Mouse (Mus musculus): ENCODE results near the gene Foxp1. TPM values are rescaled to one million over a fixed set of nuclear protein-coding genes. Genes with fewer than 3 reads are reported as not detected.

The Foxp1 gene
- polyA plus RNA-seq, 1 experiment from 2014 or later: 45.3 TPM

DNA sequence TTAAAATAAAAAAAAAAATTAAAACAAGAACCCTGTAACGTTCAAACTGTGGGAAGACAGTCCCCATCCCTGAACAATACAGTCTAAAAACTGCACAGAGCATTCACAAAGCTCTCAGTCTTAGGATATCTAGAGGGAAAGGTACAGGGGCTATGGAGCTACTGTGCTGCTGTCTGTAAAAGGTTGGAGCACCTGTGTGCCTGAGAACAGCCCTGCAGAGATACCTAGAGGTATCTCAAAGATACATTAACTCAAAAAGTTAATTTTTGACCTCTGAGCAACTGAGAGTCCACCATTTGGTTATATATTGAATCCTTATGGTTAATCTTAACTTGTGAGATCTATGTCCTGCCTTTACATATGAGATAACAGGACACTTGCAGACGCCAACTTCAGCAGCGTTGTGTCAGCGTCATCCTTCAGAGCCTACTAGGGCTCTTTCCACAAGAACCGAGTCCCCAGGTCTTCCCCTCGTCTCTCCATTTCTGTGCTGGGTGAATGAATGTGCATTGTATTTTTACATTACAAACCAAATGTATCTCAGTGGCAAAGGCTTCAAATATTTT lies 30.5 kb downstream of the Foxp1 start:
- Histone ChIP-seq H3K4me3 (ENCODE audit: low read depth, low read length) (no peak overlapping the region), H3K9me3 (ENCODE audit: control insufficient read depth) (no peaks in the 10 kb centered on the region), H3K27me3 (replicated peaks; ENCODE audit: control insufficient read depth, insufficient read depth, low read length) (no peaks in the 10 kb centered on the region), H3K4me2 (replicated peaks; ENCODE audit: low read depth) (no peak overlapping the region), H3K36me3 (ENCODE audit: control insufficient read depth, insufficient read depth) (no peaks in the 10 kb centered on the region), H3K9ac (ENCODE audit: low read depth, low read length) (no peak overlapping the region), H3K4me1 (replicated peaks; ENCODE audit: control insufficient read depth, insufficient read depth, low read length) (peaks cover 11% of the 10 kb centered on the region), H3K27ac (ENCODE audit: low read depth, low read length) (no peak overlapping the region)
- TF ChIP-seq CTCF (IDR thresholded peaks at IDR 0.05; ENCODE audit: low read depth): no peak
- 33% methylated on average over 6 of the region's 6 CpGs for WGBS
- ATAC-seq: no peak

DNA sequence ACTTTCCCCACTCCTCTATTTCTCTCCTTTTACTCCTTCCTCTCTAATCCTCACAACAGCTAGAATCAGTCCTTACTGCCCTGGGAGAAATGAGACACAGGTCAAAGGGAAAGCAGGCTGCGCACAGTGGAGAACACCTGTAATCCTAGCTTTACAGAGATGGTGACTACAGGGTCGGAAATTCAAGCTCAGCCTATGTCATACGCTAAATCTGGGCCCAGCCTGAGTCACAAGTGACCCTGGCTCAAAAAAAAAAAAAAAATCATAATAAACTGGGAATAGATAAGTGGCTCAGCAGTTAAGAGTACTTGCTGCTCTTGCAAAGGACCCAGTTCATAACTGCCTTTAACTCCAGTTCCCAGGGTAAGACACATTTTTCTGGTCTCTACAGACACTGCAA lies 31.4 kb downstream of the Foxp1 start:
- no peak overlapping the region for H3K27ac ChIP-seq (ENCODE audit: low read depth, low read length)
- 0 out of 2 replicates have a peak, but pooled peaks have one; percentile 39 for ATAC-seq
- TF ChIP-seq CTCF (IDR thresholded peaks at IDR 0.05; ENCODE audit: low read depth): no peak

DNA sequence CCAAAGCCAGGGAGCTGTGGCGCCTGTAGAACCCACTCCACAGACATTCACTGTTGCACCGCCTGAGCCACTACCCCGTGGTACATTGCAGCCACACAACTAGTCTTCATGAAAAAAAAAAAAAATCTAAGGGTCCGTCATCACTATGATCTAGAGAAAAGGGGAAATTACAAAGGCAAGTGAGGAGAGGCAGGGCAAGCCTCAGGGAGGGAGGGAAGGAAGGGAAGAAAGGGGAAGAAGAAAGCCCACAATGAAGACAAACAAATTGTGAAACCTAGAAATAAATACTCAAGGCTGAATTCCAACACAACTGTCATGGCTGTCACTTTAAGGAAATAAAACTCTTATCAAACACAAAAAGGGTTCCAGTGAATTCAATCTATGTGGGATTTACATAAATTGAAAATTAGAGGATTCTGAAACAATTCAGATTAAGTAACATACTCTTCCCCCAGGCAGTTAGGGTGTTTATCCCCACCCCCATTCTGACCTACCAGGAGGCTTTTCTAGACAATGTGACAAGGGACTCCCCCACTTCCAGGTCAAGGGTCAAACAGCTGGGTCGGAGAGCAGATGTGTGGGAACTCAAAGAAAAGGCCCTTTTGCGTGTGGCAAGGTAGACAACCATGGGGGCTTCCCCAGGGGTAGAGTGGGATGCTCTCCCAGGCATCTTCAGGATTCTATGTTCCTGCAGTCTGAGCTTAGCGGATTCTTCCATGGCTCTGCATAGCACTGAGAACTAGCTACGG lies 32.4 kb downstream of the Foxp1 start:
- Histone ChIP-seq H3K9me3 (ENCODE audit: control insufficient read depth) (no peaks in the 10 kb centered on the region), H3K9ac (ENCODE audit: low read depth, low read length) (no peak overlapping the region), H3K27ac (ENCODE audit: low read depth, low read length) (no peak overlapping the region), H3K36me3 (ENCODE audit: control insufficient read depth, insufficient read depth) (no peaks in the 10 kb centered on the region), H3K4me1 (replicated peaks; ENCODE audit: control insufficient read depth, insufficient read depth, low read length) (peaks cover 13% of the 10 kb centered on the region), H3K4me3 (ENCODE audit: low read depth, low read length) (no peak overlapping the region), H3K4me2 (replicated peaks; ENCODE audit: low read depth) (no peak overlapping the region), H3K27me3 (replicated peaks; ENCODE audit: control insufficient read depth, insufficient read depth, low read length) (no peaks in the 10 kb centered on the region)
- 83% methylated on average over 8 of the region's 8 CpGs for WGBS
- TF ChIP-seq CTCF (IDR thresholded peaks at IDR 0.05; ENCODE audit: low read depth): no peak
- no peak for ATAC-seq

More for the DNA sequence above, 31.4 kb downstream of the Foxp1 start:
- no peak overlapping the region for H3K9ac ChIP-seq (ENCODE audit: low read depth, low read length)
- H3K9me3 ChIP-seq (ENCODE audit: control insufficient read depth): no peaks in the 10 kb centered on the region
- H3K4me1 ChIP-seq (replicated peaks; ENCODE audit: control insufficient read depth, insufficient read depth, low read length): peaks cover 11% of the 10 kb centered on the region
- no peak overlapping the region for H3K4me2 ChIP-seq (replicated peaks; ENCODE audit: low read depth)
- no peaks in the 10 kb centered on the region for H3K36me3 ChIP-seq (ENCODE audit: control insufficient read depth, insufficient read depth)
- no peaks in the 10 kb centered on the region for H3K27me3 ChIP-seq (replicated peaks; ENCODE audit: control insufficient read depth, insufficient read depth, low read length)
- H3K4me3 ChIP-seq (ENCODE audit: low read depth, low read length): no peak overlapping the region
- 52% methylated on average over 3 of the region's 3 CpGs for WGBS

DNA sequence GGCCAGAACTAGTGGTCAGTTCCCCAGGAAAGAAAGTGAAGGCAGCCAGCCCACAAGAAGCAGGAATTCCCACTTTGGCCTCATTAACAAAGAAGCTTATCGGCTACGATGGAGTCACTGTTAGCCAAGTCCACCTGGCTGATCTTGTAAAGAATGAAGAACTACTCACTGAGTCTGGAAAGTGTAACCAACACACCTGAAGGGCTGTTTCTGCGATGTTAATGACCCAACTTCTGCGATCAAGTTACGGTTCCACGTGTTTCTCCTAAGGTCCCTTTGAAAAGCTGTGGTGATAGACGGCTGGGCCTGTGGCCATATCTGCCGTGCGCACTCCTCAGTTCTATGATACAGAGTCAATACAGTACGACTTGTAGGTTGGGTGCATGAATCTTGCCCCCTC lies 33.1 kb downstream of the Foxp1 start:
- Histone ChIP-seq H3K9me3 (ENCODE audit: control insufficient read depth) (no peaks in the 10 kb centered on the region), H3K36me3 (ENCODE audit: control insufficient read depth, insufficient read depth) (no peaks in the 10 kb centered on the region), H3K9ac (ENCODE audit: low read depth, low read length) (no peak overlapping the region), H3K27me3 (replicated peaks; ENCODE audit: control insufficient read depth, insufficient read depth, low read length) (no peaks in the 10 kb centered on the region), H3K4me3 (ENCODE audit: low read depth, low read length) (no peak overlapping the region), H3K4me1 (replicated peaks; ENCODE audit: control insufficient read depth, insufficient read depth, low read length) (peaks cover 18% of the 10 kb centered on the region), H3K27ac (ENCODE audit: low read depth, low read length) (no peak overlapping the region), H3K4me2 (replicated peaks; ENCODE audit: low read depth) (no peak overlapping the region)
- no peak for TF ChIP-seq CTCF (IDR thresholded peaks at IDR 0.05; ENCODE audit: low read depth)
- no peak for ATAC-seq
- 68% methylated on average over 10 of the region's 10 CpGs for WGBS

DNA sequence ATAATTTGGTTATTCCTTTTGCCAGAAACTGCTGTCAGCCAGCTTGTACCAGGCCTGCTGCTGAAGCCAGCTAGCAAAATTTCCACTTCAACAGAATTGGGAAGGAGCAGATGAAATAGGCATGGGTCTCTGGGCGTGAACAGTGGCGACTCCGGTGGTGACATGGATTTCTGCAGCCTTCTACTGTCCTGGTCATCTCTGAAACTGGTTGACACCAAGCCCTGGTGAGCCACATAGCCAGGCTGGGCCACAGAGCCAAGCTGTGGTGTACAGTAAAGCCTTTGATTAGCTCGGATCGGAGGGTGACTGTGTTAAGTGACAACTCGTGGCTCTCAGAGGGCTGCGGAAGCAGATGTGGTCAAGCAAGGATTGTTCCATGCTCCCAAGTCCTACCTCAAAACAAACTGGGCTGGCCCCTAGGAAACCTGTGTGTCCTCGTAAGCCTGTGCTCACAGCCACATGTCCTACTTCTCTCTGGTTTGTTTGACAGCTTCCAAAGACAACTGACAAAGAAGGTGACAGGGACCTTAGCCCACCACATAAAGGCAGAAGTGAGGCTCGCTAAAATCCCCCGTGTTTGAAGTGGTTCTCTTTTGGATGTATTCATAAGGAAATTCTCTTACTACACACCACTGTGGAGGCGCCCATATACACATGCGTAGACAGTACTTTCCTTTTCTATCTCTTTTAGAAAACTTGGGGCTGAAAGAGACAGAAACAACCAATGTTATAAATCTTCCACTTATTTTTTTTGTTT lies 36.5 kb downstream of the Foxp1 start:
- Histone ChIP-seq H3K4me3 (ENCODE audit: low read depth, low read length) (no peak overlapping the region), H3K27ac (ENCODE audit: low read depth, low read length) (peak overlapping the region; percentile 83; the same call in 1 of the 2 replicates), H3K4me2 (replicated peaks; ENCODE audit: low read depth) (no peak overlapping the region), H3K27me3 (replicated peaks; ENCODE audit: control insufficient read depth, insufficient read depth, low read length) (no peaks in the 10 kb centered on the region), H3K9me3 (ENCODE audit: control insufficient read depth) (no peaks in the 10 kb centered on the region), H3K4me1 (replicated peaks; ENCODE audit: control insufficient read depth, insufficient read depth, low read length) (peaks cover 17% of the 10 kb centered on the region), H3K9ac (ENCODE audit: low read depth, low read length) (no peak overlapping the region), H3K36me3 (ENCODE audit: control insufficient read depth, insufficient read depth) (no peaks in the 10 kb centered on the region)
- WGBS: 73% methylated on average over 12 of the region's 12 CpGs
- ATAC-seq: no peak
- peak; percentile 60 for TF ChIP-seq CTCF (IDR thresholded peaks at IDR 0.05; ENCODE audit: low read depth)

DNA sequence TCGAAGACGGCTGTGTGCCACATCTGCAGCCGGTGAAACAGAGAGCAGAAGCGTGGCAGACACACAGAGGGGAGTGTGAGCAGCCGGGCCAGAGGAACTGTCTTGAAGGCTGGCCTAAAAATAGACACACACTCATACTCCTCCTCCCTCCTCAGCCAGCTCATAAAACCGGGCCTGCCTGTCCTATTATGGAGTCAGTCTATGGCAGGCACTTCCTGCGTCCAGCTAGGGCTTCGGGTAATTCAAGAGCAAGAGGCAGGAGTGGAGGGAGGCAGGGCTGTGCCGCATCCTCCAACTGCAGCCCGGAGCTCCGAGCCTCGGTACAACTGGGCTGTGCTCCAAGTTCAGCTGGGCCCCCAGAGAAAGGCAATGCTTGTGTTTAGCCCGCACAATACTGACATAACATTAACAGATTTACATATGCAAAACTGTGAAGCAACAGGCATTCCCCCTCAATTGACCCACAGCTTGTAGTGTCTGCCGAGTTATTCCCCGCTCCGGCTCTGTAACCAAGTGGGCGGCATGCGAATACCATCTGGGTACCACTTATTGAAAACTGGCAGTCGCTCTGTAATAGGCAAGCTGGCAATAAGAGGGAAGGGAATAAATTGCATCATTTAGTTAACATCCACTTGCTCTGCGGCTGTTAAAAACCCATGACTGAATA lies 37.2 kb downstream of the Foxp1 start:
- H3K4me3 ChIP-seq (ENCODE audit: low read depth, low read length): peak overlapping the region; percentile 9; the same call in 1 of the 2 replicates
- peaks cover 14% of the 10 kb centered on the region for H3K4me1 ChIP-seq (replicated peaks; ENCODE audit: control insufficient read depth, insufficient read depth, low read length)
- no peaks in the 10 kb centered on the region for H3K36me3 ChIP-seq (ENCODE audit: control insufficient read depth, insufficient read depth)
- peak overlapping the region; percentile 63 for H3K4me2 ChIP-seq (replicated peaks; ENCODE audit: low read depth)
- no peaks in the 10 kb centered on the region for H3K9me3 ChIP-seq (ENCODE audit: control insufficient read depth)
- H3K27ac ChIP-seq (ENCODE audit: low read depth, low read length): peak overlapping the region; percentile 83
- peak; percentile 83 for ATAC-seq
- TF ChIP-seq CTCF (IDR thresholded peaks at IDR 0.05; ENCODE audit: low read depth): no peak
- no peak overlapping the region; the same call in 1 of the 2 replicates for H3K9ac ChIP-seq (ENCODE audit: low read depth, low read length)
- H3K27me3 ChIP-seq (replicated peaks; ENCODE audit: control insufficient read depth, insufficient read depth, low read length): no peaks in the 10 kb centered on the region
- 16% methylated on average over 20 of the region's 20 CpGs for WGBS

Data from intestine, postnatal 0 days (tissue).